Mouse (Mus musculus) myocyte (in vitro differentiated cells): ENCODE measurements around the gene Tyrobp. TPM values are rescaled to one million over a fixed set of nuclear protein-coding genes. Genes with fewer than 3 reads are reported as not detected.

ENCODE experiments used
- H3K27me3 ChIP-seq: one replicate; pipeline ENCODE4 v1.6.1; 2011; ENCODE audit not compliant: control insufficient read depth, insufficient read depth, insufficient read length
- H3K36me3 ChIP-seq: one replicate; pipeline ENCODE4 v1.6.1; 2011; ENCODE audit not compliant: control insufficient read depth, insufficient read depth
- H3K4me2 ChIP-seq: one replicate; pipeline ENCODE4 v1.6.1; 2011; ENCODE audit warnings: low read depth, control low read depth
- H3K4me3 ChIP-seq: one replicate; pipeline ENCODE4 v1.5.1; 2011; ENCODE audit warnings: mild to moderate bottlenecking, control low read depth, moderate library complexity
- H3K79me2 ChIP-seq: one replicate; pipeline ENCODE4 v1.6.1; 2011; ENCODE audit not compliant: control insufficient read depth, insufficient read depth
- H3ac ChIP-seq: one replicate; pipeline ENCODE4 v1.6.1; 2011; ENCODE audit not compliant: control insufficient read depth, insufficient read length
- CEBPB ChIP-seq: IDR thresholded peaks from 2 replicates; pipeline ENCODE4 v1.6.1; 2011; ENCODE audit warnings: mild to moderate bottlenecking, moderate library complexity; ENCODE audit not compliant: poor library complexity, insufficient read depth, severe bottlenecking
- E2F4 ChIP-seq: IDR thresholded peaks from one replicate; pipeline ENCODE4 v1.6.1; 2011; ENCODE audit warnings: mild to moderate bottlenecking, control low read depth, moderate library complexity; ENCODE audit not compliant: insufficient read depth
- MAX ChIP-seq: IDR thresholded peaks from one replicate; pipeline ENCODE4 v1.6.1; 2011; ENCODE audit warnings: low read depth, mild to moderate bottlenecking, control low read depth
- MYOD1 ChIP-seq, 3 experiments: IDR thresholded peaks; one replicate each; pipeline ENCODE4 v1.6.1; 2011; ENCODE audit warnings: control low read depth in 2 of 3, low read depth in 2 of 3, mild to moderate bottlenecking in 2 of 3, moderate library complexity in 1 of 3; ENCODE audit not compliant: insufficient read length in 2 of 3, control insufficient read depth in 1 of 3
- MYOG ChIP-seq, 3 experiments: IDR thresholded peaks; one replicate each; pipeline ENCODE4 v1.6.1; 2011; ENCODE audit warnings: control low read depth in 2 of 3, low read depth in 2 of 3, mild to moderate bottlenecking in 2 of 3; ENCODE audit not compliant: insufficient read length in 2 of 3, control insufficient read depth in 1 of 3, insufficient read depth in 1 of 3
- POLR2A ChIP-seq: IDR thresholded peaks from one replicate; pipeline ENCODE4 v1.6.1; 2011; ENCODE audit warnings: low read depth, mild to moderate bottlenecking, control low read depth, moderate library complexity; ENCODE audit not compliant: insufficient read length
- POLR2AphosphoS2 ChIP-seq: IDR thresholded peaks from one replicate; pipeline ENCODE4 v1.6.1; 2011; ENCODE audit warnings: low read depth, control low read depth; ENCODE audit not compliant: insufficient read length
- REST ChIP-seq: IDR thresholded peaks from one replicate; pipeline ENCODE4 v1.6.1; 2011; ENCODE audit warnings: mild to moderate bottlenecking, control low read depth, moderate library complexity; ENCODE audit not compliant: insufficient read depth, insufficient read length
- SRF ChIP-seq: IDR thresholded peaks from one replicate; pipeline ENCODE4 v1.6.1; 2011; ENCODE audit warnings: low read depth; ENCODE audit not compliant: control insufficient read depth, insufficient read length
- TCF12 ChIP-seq: IDR thresholded peaks from one replicate; pipeline ENCODE4 v1.6.1; 2011; ENCODE audit warnings: mild to moderate bottlenecking, control low read depth; ENCODE audit not compliant: poor library complexity, insufficient read depth, severe bottlenecking
- TCF3 ChIP-seq: IDR thresholded peaks from one replicate; pipeline ENCODE4 v1.6.1; 2011; ENCODE audit warnings: low read depth, control low read depth; ENCODE audit not compliant: insufficient read length
- USF1 ChIP-seq: IDR thresholded peaks from one replicate; pipeline ENCODE4 v1.6.1; 2011; ENCODE audit warnings: low read depth, mild to moderate bottlenecking, control low read depth, moderate library complexity
- polyA plus RNA-seq: library from polyadenylated mRNA; unstranded; fragments of >200 nt; fragmentation: generic; extraction: Trizol; gene quantifications from one replicate; pipeline ENCODE4 v1.2.1, GENCODE M21; 2012; ENCODE audit warnings: missing spikeins

Tyrobp gene
- polyA plus RNA-seq, 1 experiment = not detected

- TF ChIP-seq POLR2AphosphoS2 (no peak), MAX (no peak), MYOG (IDR thresholded peaks at IDR 0.05; ENCODE audit: control insufficient read depth in 1 of 3, insufficient read depth in 1 of 3, insufficient read length in 2 of 3, low read depth in 2 of 3) (no peak), TCF12 (no peak)
- H3K4me2 ChIP-seq = no peak overlapping the region
- H3K79me2 ChIP-seq = no peaks in the 10 kb centered on the region
- H3K36me3 ChIP-seq = no peaks in the 10 kb centered on the region
- H3K4me3 ChIP-seq = no peak overlapping the region
- no peak overlapping the region for H3ac ChIP-seq
- H3K27me3 ChIP-seq = peaks cover 30% of the 10 kb centered on the region
Measured at GRCm38 (mm10) chr7:30435156-30435555, 21.6 kb downstream of the Tyrobp start.

GRCm38 (mm10) chr7:30436879-30437278 is 23.3 kb downstream of the Tyrobp start:
- no peak overlapping the region for H3K4me3 ChIP-seq
- no peaks in the 10 kb centered on the region for H3K79me2 ChIP-seq
- no peak for TF ChIP-seq USF1
- H3K27me3 ChIP-seq = peaks cover 30% of the 10 kb centered on the region
- H3ac ChIP-seq = no peak overlapping the region
- H3K4me2 ChIP-seq = no peak overlapping the region
- H3K36me3 ChIP-seq = no peaks in the 10 kb centered on the region

GRCm38 (mm10) chr7:30439734-30440133 is 26.2 kb downstream of the Tyrobp start:
- Histone ChIP-seq H3K4me3 (no peak overlapping the region), H3K27me3 (peaks cover 51% of the 10 kb centered on the region), H3K4me2 (no peak overlapping the region), H3K36me3 (no peaks in the 10 kb centered on the region), H3K79me2 (no peaks in the 10 kb centered on the region), H3ac (no peak overlapping the region)
- TF ChIP-seq TCF12 (no peak), MYOG (IDR thresholded peaks at IDR 0.05; ENCODE audit: control insufficient read depth in 1 of 3, insufficient read depth in 1 of 3, insufficient read length in 2 of 3, low read depth in 2 of 3) (no peak), POLR2AphosphoS2 (no peak), MAX (no peak), TCF3 (no peak), E2F4 (no peak), SRF (no peak), REST (no peak), MYOD1 (IDR thresholded peaks at IDR 0.05; ENCODE audit: control insufficient read depth in 1 of 3, insufficient read length in 2 of 3, low read depth in 2 of 3) (no peak), POLR2A (no peak), USF1 (no peak), CEBPB (no peak)

GRCm38 (mm10) chr7:30440697-30441096 is 27.1 kb downstream of the Tyrobp start:
- Histone ChIP-seq H3K4me2 (no peak overlapping the region), H3K27me3 (peaks cover 53% of the 10 kb centered on the region), H3ac (no peak overlapping the region), H3K79me2 (no peaks in the 10 kb centered on the region), H3K4me3 (no peak overlapping the region), H3K36me3 (no peaks in the 10 kb centered on the region)
- no peak for TF ChIP-seq SRF
- no peak for TF ChIP-seq TCF3
- no peak for TF ChIP-seq MAX
- no peak for TF ChIP-seq MYOG (IDR thresholded peaks at IDR 0.05; ENCODE audit: control insufficient read depth in 1 of 3, insufficient read depth in 1 of 3, insufficient read length in 2 of 3, low read depth in 2 of 3)
- TF ChIP-seq USF1 = no peak
- no peak for TF ChIP-seq E2F4
- no peak for TF ChIP-seq POLR2AphosphoS2
- no peak for TF ChIP-seq TCF12
- TF ChIP-seq CEBPB = no peak
- TF ChIP-seq POLR2A = no peak
- TF ChIP-seq MYOD1 (IDR thresholded peaks at IDR 0.05; ENCODE audit: control insufficient read depth in 1 of 3, insufficient read length in 2 of 3, low read depth in 2 of 3) = no peak
- TF ChIP-seq REST = no peak

GRCm38 (mm10) chr7:30443696-30444095 is 30.1 kb downstream of the Tyrobp start:
- Histone ChIP-seq H3K36me3 (no peaks in the 10 kb centered on the region), H3K27me3 (peaks cover 41% of the 10 kb centered on the region), H3ac (no peak overlapping the region), H3K4me2 (no peak overlapping the region), H3K4me3 (no peak overlapping the region), H3K79me2 (no peaks in the 10 kb centered on the region)
- TF ChIP-seq POLR2AphosphoS2 (no peak), CEBPB (no peak), REST (no peak), POLR2A (no peak), USF1 (no peak), E2F4 (no peak), MAX (no peak), TCF12 (no peak), SRF (no peak), MYOG (IDR thresholded peaks at IDR 0.05; ENCODE audit: control insufficient read depth in 1 of 3, insufficient read depth in 1 of 3, insufficient read length in 2 of 3, low read depth in 2 of 3) (no peak)
